Mouse (Mus musculus): ENCODE measurements around the gene Lrrc2.

Lrrc2 gene

DNA sequence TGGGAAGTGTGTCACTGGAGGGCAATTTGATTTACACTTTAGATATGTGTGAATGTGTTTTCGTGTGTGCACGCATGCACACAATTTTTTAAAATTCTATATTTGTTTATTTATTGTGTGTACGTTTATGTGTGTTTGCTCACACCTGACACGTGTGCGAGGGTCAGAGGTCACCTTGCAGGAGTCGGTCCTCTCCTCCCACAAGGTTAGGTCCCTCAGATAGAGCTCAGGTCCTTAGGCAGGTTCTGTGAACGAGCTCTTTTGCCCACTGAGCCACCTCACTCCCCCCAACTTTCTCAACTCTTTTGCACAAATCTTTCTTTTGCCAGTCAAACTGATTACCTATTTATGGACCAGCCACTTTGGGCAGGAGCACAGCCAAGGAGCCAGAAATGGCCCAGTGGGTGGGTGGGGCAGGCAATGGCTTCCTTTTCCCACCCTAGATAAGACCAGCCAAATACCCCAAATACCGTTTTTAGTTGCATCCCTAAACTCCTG lies 2.5 kb upstream of the Lrrc2 start:
- DNase-seq, result no peak

- no peak for DNase-seq
These were observed 1.2 kb upstream of the Lrrc2 start for GRCm38 (mm10) chr9:110950109-110950508.

DNA sequence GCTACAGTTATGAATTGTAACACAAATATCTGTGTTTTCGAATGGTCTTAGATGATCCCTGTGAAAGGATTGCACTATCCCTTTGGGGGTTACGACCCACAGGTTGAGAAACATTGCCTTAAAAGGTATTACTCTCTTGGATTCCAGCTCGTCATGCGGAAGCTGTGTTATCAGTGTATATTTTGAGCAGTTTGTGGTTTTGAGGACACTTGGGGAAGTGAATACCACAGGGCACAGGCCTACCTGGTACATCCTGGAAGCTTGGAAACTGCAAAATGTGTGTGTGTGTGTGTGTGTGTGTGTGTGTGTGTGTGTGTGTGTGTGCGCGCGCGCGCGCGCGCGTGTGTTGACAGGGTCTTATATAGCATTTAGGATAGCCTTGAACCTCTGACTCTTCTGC lies 521 bp downstream of the Lrrc2 start:
- no peak for DNase-seq

GRCm38 (mm10) chr9:110952398-110952797 lies 1.1 kb downstream of the Lrrc2 start:
- DNase-seq, result no peak

DNA sequence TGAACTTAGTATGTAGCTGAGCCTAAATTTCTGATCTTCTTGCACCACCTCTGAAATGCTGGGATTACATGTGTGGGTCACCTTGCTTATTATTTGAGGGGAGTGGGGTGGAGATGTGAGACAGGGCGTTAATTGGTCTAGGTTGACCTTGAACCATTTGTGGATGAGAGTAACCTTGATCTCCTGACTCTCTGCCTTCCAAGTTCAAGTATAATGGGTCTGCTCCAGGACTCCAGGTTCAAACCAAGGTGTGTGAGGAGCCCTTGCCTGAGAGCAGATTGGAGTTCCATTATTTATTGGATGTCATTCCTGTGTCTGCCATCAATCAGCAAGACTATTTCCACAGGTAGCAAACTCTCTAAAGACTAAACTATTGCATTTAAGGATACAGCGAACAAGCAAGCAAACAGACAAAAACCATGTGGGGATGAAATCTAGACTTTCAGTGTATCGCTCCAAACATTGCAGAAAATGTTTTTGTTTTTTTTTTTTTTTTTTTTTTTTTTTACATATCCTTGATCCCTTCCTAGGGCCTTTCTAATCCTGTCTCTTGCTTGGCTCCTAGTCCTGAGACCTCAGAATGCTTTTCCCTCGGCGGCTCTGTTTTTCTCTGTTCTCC lies 1.7 kb downstream of the Lrrc2 start:
- DNase-seq, result no peak

GRCm38 (mm10) chr9:110953550-110954461 lies 2.5 kb downstream of the Lrrc2 start:
- peak; percentile 84 for DNase-seq

GRCm38 (mm10) chr9:110954681-110955445 lies 3.5 kb downstream of the Lrrc2 start:
- no peak for DNase-seq

GRCm38 (mm10) chr9:110955962-110956361 lies 4.6 kb downstream of the Lrrc2 start:
- no peak for DNase-seq

- DNase-seq, result no peak
These were observed 8.3 kb downstream of the Lrrc2 start for GRCm38 (mm10) chr9:110959669-110960068.

DNA sequence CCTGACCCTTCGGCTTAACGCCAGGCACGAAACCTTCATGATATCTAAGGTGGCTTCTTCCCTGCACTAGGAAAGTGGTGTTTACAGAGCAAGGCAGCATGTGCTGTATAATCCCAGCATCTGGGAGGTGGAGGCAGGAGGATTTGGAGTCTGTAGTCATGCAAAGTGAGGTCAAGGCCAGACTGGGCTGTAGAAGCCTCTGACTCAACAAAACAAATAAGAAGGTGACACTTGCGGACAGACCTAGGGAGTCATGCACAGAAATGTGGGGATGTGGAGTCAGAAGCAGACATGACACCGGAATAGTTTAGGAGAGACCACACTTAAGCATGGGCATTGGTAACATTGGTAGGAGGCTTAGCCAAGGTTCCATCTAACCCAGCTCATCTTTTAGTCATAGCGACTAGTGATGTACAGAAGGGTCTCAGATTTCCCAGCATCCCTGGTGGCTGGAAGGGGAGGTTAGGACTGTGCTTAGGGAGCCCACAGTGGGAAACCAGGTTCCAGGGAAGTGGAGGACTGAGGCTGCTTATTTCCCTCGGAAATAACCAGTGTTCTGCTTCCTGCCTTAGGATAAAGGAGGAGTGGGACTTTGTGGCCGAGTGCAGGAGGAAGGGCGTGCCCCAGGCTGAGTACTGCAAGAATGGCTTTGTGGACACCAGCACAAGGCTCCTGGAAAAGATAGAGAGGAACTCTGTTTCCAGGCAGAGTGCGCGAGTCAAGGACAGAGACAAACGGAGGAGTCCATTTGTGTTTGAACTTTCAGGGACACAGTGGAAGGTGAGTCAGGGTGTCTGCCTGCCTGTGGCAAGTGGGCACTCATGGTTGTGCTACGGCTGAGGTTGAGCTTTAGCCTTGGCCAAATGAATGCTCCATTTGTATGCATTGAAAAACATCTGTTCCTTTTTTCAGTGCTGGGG lies 9.1 kb downstream of the Lrrc2 start:
- DNase-seq, result peak; percentile 6

GRCm38 (mm10) chr9:110961386-110961785 lies 10.0 kb downstream of the Lrrc2 start:
- no peak for DNase-seq

DNA sequence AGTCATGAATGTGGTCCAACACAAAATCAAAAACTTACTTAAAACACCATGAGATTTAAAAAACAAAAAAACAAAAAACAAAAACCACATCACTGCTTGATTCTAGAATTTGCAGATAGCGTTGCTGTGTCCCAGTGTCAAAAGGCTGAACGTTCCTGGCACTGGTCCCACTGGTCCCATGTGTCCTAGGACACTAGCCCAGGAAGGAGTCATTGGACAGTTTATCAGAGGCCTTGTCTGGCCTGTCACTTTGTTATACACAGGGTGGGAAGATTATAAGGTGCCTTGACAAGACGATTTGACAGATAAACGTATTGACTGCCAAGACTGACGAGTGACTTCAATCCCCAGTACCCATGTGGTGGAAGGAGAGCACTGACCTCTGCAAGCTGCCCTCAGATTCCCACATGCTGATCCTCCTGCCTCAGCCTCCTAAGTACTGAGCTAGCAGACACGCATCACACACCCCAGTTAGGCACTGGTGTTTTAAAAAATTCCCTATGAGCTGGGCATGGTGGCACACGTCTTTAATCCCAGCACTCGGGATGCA lies 12.3 kb downstream of the Lrrc2 start:
- DNase-seq, result no peak

- DNase-seq, result no peak
These were observed 13.9 kb downstream of the Lrrc2 start for GRCm38 (mm10) chr9:110965062-110965909.

GRCm38 (mm10) chr9:110965910-110966231 lies 14.5 kb downstream of the Lrrc2 start:
- no peak for DNase-seq

DNA sequence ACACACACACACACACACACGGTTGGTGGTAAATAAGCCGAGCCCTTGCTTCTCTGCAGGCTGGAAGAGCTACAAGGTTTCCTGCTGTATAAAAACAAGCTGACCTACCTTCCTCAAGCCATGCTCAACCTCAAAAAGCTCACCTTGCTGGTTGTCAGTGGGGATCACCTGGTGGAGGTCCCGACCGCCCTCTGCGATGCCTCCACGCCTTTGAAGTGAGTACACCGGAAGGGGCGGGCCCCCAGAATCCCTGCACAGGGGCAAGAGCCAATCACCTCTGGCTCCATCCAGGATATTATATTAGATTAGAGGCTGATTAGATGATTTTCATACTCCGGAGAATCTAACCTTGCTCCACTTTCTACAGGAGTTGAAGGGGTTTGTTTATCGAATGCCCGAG lies 28.1 kb downstream of the Lrrc2 start:
- DNase-seq, result no peak

GRCm38 (mm10) chr9:110982351-110982750 lies 31.0 kb downstream of the Lrrc2 start:
- no peak for DNase-seq

GRCm38 (mm10) chr9:110984096-110984495 lies 32.8 kb downstream of the Lrrc2 start:
- no peak for DNase-seq

DNA sequence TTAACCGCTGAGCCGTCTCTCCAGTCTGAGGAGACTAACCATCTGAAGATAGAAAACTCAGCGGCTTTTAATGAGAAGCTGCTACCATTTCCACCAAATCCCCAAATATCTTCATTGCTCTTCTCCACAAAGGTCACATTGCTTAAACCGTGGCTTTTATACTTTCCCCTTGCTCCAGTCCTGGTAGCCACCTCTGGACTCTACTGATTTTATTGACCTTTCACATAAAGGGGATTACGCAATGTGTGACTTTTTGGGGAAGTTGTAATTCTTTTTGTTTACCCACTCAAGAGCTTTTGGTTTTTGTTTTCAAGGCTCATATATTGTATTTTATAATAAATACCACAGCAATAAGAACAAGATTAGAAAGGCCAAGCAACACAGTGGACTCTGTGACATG lies 34.2 kb downstream of the Lrrc2 start:
- DNase-seq, result no peak

GRCm38 (mm10) chr9:110985951-110986350 lies 34.6 kb downstream of the Lrrc2 start:
- no peak for DNase-seq

- no peak for DNase-seq
These were observed 36.0 kb downstream of the Lrrc2 start for GRCm38 (mm10) chr9:110987331-110987730.

DNA sequence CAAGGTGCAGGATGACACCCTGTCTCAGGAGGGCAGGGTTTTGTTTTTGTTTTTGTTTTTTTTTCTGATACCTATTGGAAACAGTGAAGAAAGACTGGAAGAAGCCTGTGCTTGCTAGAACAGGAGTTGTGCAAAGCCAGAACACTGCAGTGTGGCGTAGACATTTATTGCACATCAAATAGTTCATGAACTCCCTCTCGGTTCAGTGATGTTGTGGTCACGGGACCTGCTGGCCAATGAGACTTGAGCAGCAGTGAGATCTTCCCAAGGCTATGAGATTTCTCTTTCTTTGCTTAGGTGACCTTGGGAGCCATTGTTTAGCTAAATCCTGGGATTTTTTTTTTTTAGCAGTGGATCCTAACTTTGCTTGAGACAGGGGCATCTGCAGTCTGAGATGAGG lies 36.7 kb downstream of the Lrrc2 start:
- no peak for DNase-seq

All from lung, postnatal 36 days (tissue).